Mouse (Mus musculus) layer of hippocampus, adult 9-11 months (tissue): ENCODE results near the gene Mfn1.

Experiments
- DNase-seq: peaks from one replicate; pipeline ENCODE4 v3.0.0; 2022

Mfn1 gene

DNA sequence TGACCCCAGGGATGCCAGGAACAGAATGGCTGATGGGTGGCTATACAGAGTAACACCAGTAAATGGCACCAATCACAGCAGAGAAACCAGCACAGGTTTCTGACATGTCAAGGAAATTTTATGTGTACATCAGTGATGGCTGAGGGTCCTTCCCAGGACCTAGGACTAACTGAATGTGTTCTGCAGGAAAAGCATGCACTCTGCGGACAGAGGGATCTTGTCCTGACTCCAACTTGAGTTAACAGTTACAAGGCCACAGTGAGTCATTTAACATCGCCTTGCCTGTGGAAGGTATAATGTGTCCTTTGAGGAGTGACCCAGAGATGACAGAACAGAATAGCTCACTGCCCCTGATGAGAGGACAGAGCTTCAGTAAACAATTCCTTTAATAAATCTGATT, 85.5 kb downstream of the Mfn1 start:
- DNase-seq: no peak

DNA sequence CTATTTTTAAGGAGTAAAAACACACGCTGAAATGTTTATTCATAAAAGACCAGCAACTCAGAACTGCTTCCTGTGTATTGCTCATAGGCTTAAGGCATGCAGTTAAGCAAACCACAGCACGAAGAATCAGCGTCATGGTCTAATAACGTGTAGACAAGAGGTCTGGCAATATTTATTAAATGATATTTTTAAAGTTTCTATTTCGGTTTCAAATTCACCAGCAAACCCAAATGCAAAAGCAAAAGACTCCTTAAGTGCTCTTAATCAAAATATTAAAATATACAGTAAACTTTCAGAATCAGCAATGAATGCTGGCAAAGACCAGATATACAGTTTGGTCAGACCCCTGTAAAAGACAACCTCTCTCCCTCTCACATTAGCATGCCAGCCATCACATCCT, 86.1 kb downstream of the Mfn1 start:
- DNase-seq: no peak

DNA sequence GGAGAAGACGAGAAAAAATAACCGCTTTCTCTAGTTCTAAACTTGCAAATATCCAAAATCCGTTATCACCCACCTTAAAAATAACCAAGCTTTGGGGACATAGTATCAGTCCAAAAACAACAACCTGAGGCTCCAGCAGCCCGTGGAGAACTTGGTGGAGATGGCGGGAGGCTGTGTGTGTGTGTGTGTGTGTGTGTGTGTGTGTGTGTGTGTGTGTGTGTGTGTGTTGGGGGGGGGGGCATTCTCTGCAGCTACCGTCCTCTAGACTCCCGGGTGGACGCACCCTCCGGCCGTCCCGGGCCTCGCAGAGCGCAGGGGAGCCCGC, 86.7 kb downstream of the Mfn1 start:
- no peak for DNase-seq

DNA sequence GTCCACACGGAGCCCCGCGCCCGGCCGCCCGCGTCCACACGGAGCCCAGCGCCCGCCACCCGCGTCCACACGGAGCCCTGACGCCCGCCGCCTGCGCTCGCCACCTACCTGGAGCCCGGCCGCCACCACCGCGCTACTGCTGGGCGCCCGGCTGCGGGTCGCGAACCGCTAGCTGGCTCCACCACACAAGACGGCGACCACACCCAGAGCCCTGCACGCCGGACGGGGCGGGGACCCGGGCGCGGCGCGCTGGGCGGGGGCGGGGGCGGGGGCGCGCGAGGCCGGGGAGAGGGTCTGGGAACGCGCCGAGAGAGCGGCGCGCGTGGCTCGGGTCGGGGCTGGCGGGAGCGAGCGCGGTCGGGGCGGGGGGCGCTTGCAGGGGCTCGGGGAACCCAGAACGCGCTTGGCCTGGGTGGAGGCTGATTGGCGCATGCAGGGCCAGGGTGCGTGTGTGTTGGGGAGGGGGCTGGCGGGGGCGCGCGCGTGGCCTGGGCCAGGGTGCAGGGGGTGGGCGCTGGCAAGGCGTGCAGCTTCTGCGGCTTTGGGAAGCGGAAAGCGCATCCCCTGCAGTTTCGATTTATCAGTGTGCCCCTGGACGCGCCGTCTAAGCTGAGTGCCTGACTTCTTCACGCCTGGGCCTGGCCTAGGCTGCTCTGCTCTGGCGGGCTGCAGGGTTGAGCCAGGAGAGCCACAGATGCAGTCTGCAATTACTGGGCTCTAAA, 87.2 kb downstream of the Mfn1 start, which contains the start of gene Gnb4:
Gene Gnb4, minus strand, starts transcription at position 255 of the 722 bp plus-strand sequence.
- DNase-seq: no peak

- no peak for DNase-seq
These were observed 87.9 kb downstream of the Mfn1 start for GRCm38 (mm10) chr3:32617053-32617642.

DNA sequence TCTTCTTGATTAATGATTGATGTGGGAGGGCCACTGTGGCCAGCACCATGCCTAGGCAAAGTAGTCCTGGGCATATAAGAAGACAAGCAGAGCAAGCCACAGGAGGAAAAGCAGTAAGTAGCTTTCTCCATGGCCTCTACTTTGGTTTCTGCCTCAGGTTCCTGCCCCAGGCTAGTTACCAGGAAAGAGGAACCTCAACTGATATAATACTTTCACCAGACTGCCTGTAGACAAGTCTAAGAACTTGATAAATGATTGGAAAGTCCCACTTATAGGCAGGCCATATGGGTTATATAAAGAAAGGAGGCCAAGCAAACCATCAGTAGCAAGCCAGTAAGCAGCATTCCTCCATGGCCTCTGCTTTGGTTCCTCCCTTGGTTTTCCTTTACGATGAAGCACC, 92.4 kb downstream of the Mfn1 start:
- no peak for DNase-seq

GRCm38 (mm10) chr3:32622106-32622505, 92.8 kb downstream of the Mfn1 start:
- no peak for DNase-seq

DNA sequence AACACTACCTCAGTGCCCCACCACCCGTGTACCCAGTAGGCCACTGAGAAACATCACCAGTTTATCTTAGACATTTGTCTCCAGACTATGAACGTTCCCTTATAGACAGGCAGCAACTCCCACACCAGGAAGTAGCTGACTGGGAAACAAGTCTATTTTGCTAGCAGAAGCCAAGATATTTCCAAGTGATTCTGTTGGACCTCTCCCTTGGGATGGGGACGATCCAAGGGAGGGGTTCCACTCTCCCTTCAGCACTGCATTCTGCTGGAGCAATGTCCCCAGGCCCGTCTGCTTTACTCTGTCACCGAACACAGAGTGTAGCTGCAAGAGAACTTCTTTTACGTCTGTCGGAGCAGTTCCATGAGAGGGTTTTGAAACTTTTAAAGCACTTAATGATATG, 98.9 kb downstream of the Mfn1 start:
- DNase-seq: no peak
